Mouse (Mus musculus) urinary bladder, adult 2 months (tissue): Measurements from ENCODE around the gene Gjb2. TPM values are rescaled to one million over a fixed set of nuclear protein-coding genes. Genes with fewer than 3 reads are reported as not detected.

Source experiments
- DNase-seq: peaks from one replicate; pipeline ENCODE4 v3.0.0; 2022; ENCODE audit warnings: low spot score
- polyA plus RNA-seq: library from polyadenylated mRNA; depleted of rRNA; stranded (reverse); fragments of >200 nt; gene quantifications from 2 replicates; pipeline ENCODE4 v1.2.3, GENCODE M21; 2012; rRNA removed

The Gjb2 gene
- polyA plus RNA-seq: 6.4 and 6.5 TPM in 2 replicates

- DNase-seq: peak; percentile 47
These were observed at the start of gene Gjb2 for GRCm38 (mm10) chr14:57104106-57105023. Gene Gjb2 (minus strand): TSS chr14:57104702.

GRCm38 (mm10) chr14:57145741-57146140 lies 41.2 kb upstream of the Gjb2 start:
- DNase-seq: no peak

- DNase-seq: no peak
These were observed 30.8 kb upstream of the Gjb2 start for GRCm38 (mm10) chr14:57135265-57135664.

GRCm38 (mm10) chr14:57133161-57133661 lies 28.7 kb upstream of the Gjb2 start, which contains the start of gene Gjb6:
Gene Gjb6 (minus strand): TSS chr14:57133611.
- peak; percentile 37 for DNase-seq

- DNase-seq: no peak
These were observed 22.9 kb upstream of the Gjb2 start for GRCm38 (mm10) chr14:57127383-57127782.

- DNase-seq: no peak
These were observed 17.8 kb upstream of the Gjb2 start for GRCm38 (mm10) chr14:57122295-57122694.

- no peak for DNase-seq
These were observed 11.5 kb upstream of the Gjb2 start, which contains the start of gene Gm4491 for GRCm38 (mm10) chr14:57115823-57116544. Gene Gm4491 (minus strand): TSS chr14:57115883.

- no peak for DNase-seq
These were observed 4.7 kb upstream of the Gjb2 start for GRCm38 (mm10) chr14:57109194-57109593.

- DNase-seq: no peak
These were observed 3.4 kb upstream of the Gjb2 start for GRCm38 (mm10) chr14:57107916-57108315.

GRCm38 (mm10) chr14:57107091-57107490 lies 2.6 kb upstream of the Gjb2 start:
- no peak for DNase-seq

GRCm38 (mm10) chr14:57105721-57106120 lies 1.2 kb upstream of the Gjb2 start:
- DNase-seq: no peak

GRCm38 (mm10) chr14:57105111-57105510 lies 609 bp upstream of the Gjb2 start:
- DNase-seq: no peak

GRCm38 (mm10) chr14:57103711-57104105 lies 794 bp downstream of the Gjb2 start:
- no peak for DNase-seq

- no peak for DNase-seq
These were observed 1.4 kb downstream of the Gjb2 start for GRCm38 (mm10) chr14:57103121-57103520.

- no peak for DNase-seq
These were observed 2.9 kb downstream of the Gjb2 start for GRCm38 (mm10) chr14:57101623-57102022.

GRCm38 (mm10) chr14:57095855-57096254 lies 8.6 kb downstream of the Gjb2 start:
- DNase-seq: no peak

- DNase-seq: no peak
These were observed 11.5 kb downstream of the Gjb2 start for GRCm38 (mm10) chr14:57093029-57093428.

- no peak for DNase-seq
These were observed 14.5 kb downstream of the Gjb2 start for GRCm38 (mm10) chr14:57090001-57090400.

GRCm38 (mm10) chr14:57089107-57089506 lies 15.4 kb downstream of the Gjb2 start:
- no peak for DNase-seq

- no peak for DNase-seq
These were observed 20.3 kb downstream of the Gjb2 start for GRCm38 (mm10) chr14:57084180-57084668.

GRCm38 (mm10) chr14:57082863-57083262 lies 21.6 kb downstream of the Gjb2 start:
- no peak for DNase-seq

- no peak for DNase-seq
These were observed 29.0 kb downstream of the Gjb2 start for GRCm38 (mm10) chr14:57075537-57075936.
